Mouse (Mus musculus) hematopoietic multipotent progenitor cell, adult 10-12 weeks (in vitro differentiated cells): Measurements from ENCODE around the gene Gsta2. TPM values are rescaled to one million over a fixed set of nuclear protein-coding genes. Genes with fewer than 3 reads are reported as not detected.

Experiments used
- polyA plus RNA-seq: library from polyadenylated mRNA; stranded (reverse); fragments of >175 nt; gene quantifications from 2 replicates; pipeline ENCODE4 v1.2.3, GENCODE M21; 2012; ENCODE audit warnings: low replicate concordance

Gene Gsta2
- not detected in 2 replicates for polyA plus RNA-seq

GRCm38 (mm10) chr9:78355611-78356010, at the start of gene Gsta2:
Gene Gsta2, minus strand, starts transcription at chr9:78355788.

GRCm38 (mm10) chr9:78395630-78396351, 40.2 kb upstream of the Gsta2 start, which contains the start of gene Ddx43:
Gene Ddx43, plus strand, starts transcription at chr9:78395777.

GRCm38 (mm10) chr9:78378113-78378785, 22.7 kb upstream of the Gsta2 start, which contains the start of gene Ooep:
Gene Ooep, minus strand, starts transcription at chr9:78378725.

GRCm38 (mm10) chr9:78367959-78368358, 12.4 kb upstream of the Gsta2 start, which contains the start of gene Dppa5a:
Gene Dppa5a, minus strand, starts transcription at chr9:78368177.

GRCm38 (mm10) chr9:78327289-78327688, 28.3 kb downstream of the Gsta2 start, which contains the start of gene Omt2b:
Gene Omt2b, plus strand, starts transcription at chr9:78327589.

GRCm38 (mm10) chr9:78314696-78315095, 40.9 kb downstream of the Gsta2 start, which contains the start of gene Omt2a:
Gene Omt2a, minus strand, starts transcription at chr9:78314796.

GRCm38 (mm10) chr9:78289723-78290122, 65.9 kb downstream of the Gsta2 start, which contains the start of gene Gm10639:
Gene Gm10639, plus strand, starts transcription at chr9:78289923.

Other genes with a start within 250 kb of the Gsta2 start
- gene Fbxo9, start 246.7 kb downstream of the Gsta2 start, polyA plus RNA-seq: 23.5 and 39.5 TPM in 2 replicates
- gene Ick, start 246.6 kb downstream of the Gsta2 start, polyA plus RNA-seq: 6.6 and 7.2 TPM in 2 replicates
- 0.45 and 0.48 TPM in 2 replicates for gene Gsta4, start 173.0 kb downstream of the Gsta2 start, polyA plus RNA-seq
- not detected in 2 replicates for gene Gsta1, start 125.1 kb downstream of the Gsta2 start, polyA plus RNA-seq
- gene Gm3776, start 98.7 kb downstream of the Gsta2 start, polyA plus RNA-seq: not detected in 2 replicates
- not detected in 2 replicates for gene Gm10639, start 65.9 kb downstream of the Gsta2 start, polyA plus RNA-seq
- not detected in 2 replicates for gene Omt2a, start 41.0 kb downstream of the Gsta2 start, polyA plus RNA-seq
- not detected in 2 replicates for gene Omt2b, start 28.2 kb downstream of the Gsta2 start, polyA plus RNA-seq
- not detected in 2 replicates for gene Dppa5a, start 12.4 kb upstream of the Gsta2 start, polyA plus RNA-seq
- gene Ooep, start 22.9 kb upstream of the Gsta2 start, polyA plus RNA-seq: not detected in 2 replicates
- gene Ddx43, start 40.0 kb upstream of the Gsta2 start, polyA plus RNA-seq: 0.64 and 1.4 TPM in 2 replicates
- gene Cgas, start 87.4 kb upstream of the Gsta2 start, polyA plus RNA-seq: 1.1 and 4.1 TPM in 2 replicates
- 8.8 and 19.1 TPM in 2 replicates for gene Mto1, start 92.4 kb upstream of the Gsta2 start, polyA plus RNA-seq
- gene Gm17324, start 93.0 kb upstream of the Gsta2 start, polyA plus RNA-seq: 0.15 TPM in 1 of 2 replicates, not detected in the other
- gene Eef1a1, start 133.4 kb upstream of the Gsta2 start, polyA plus RNA-seq: 594 and 678 TPM in 2 replicates
- 2.5 and 4.9 TPM in 2 replicates for gene Slc17a5, start 232.3 kb upstream of the Gsta2 start, polyA plus RNA-seq